Mouse (Mus musculus) intestine, postnatal 0 days (tissue): ENCODE results near the gene Trim25. TPM values are rescaled to one million over a fixed set of nuclear protein-coding genes. Genes with fewer than 3 reads are reported as not detected.

ENCODE experiments used
- ATAC-seq: fragments of 200-750 bp; cut with Nextera tagmentation; 2 replicates; pipeline ENCODE4 v1.8.0; 2017; ENCODE audit warnings: mild to moderate bottlenecking, moderate TSS enrichment, moderate library complexity
- H3K27ac ChIP-seq: fragments of 300-500 bp; sonication (generic); 2 replicates; pipeline ENCODE4 v1.5.1; 2014; ENCODE audit warnings: mild to moderate bottlenecking, low read depth, low read length, moderate library complexity
- H3K27me3 ChIP-seq: fragments of 300-500 bp; sonication (generic); replicated peaks from 2 replicates; pipeline ENCODE4 v1.6.1; 2014; ENCODE audit warnings: low read length, mixed read lengths; ENCODE audit not compliant: control insufficient read depth, insufficient read depth
- H3K36me3 ChIP-seq: fragments of 300-500 bp; sonication (generic); 2 replicates; pipeline ENCODE4 v1.6.1; 2014; ENCODE audit warnings: mild to moderate bottlenecking, moderate library complexity; ENCODE audit not compliant: control insufficient read depth, insufficient read depth
- H3K4me1 ChIP-seq: fragments of 300-500 bp; sonication (generic); replicated peaks from 2 replicates; pipeline ENCODE4 v1.6.1; 2014; ENCODE audit warnings: antibody characterized with exemption, low read length, mixed read lengths; ENCODE audit not compliant: control insufficient read depth, insufficient read depth
- H3K4me2 ChIP-seq: fragments of 300-500 bp; sonication (generic); replicated peaks from 2 replicates; pipeline ENCODE4 v1.6.1; 2014; ENCODE audit warnings: low read depth, mild to moderate bottlenecking, moderate library complexity
- H3K4me3 ChIP-seq: fragments of 300-500 bp; sonication (generic); 2 replicates; pipeline ENCODE4 v1.5.1; 2014; ENCODE audit warnings: low read depth, low read length
- H3K9ac ChIP-seq: fragments of 300-500 bp; sonication (generic); 2 replicates; pipeline ENCODE4 v1.6.1; 2014; ENCODE audit warnings: mild to moderate bottlenecking, low read depth, low read length
- H3K9me3 ChIP-seq: fragments of 300-500 bp; sonication (generic); 2 replicates; pipeline ENCODE4 v1.6.1; 2016; ENCODE audit warnings: mixed run types; ENCODE audit not compliant: control insufficient read depth
- CTCF ChIP-seq: sonication (generic); IDR thresholded peaks from 2 replicates; pipeline ENCODE4 v1.5.1; 2016; ENCODE audit warnings: low read depth, mild to moderate bottlenecking, control low read depth, antibody characterized with exemption, moderate library complexity
- WGBS: fragments of 180-500 bp; shearing (Covaris S2); extraction: QIAGEN DNeasy Blood & Tissue Kit; methylation state at CpG from one replicate; pipeline ENCODE4 v1.1.7; 2014; 5-methylcytosine and 5-hydroxymethylcytosine counted together
- polyA plus RNA-seq: library from polyadenylated mRNA; unstranded; fragments of >200 nt; fragmentation: Nextera tagmentation; extraction: Ambion mirVana; gene quantifications from 2 replicates; pipeline ENCODE4 v1.2.1, GENCODE M21; 2015

Gene Trim25
- polyA plus RNA-seq, 1 experiment from 2014 or later: 24.2 TPM

DNA sequence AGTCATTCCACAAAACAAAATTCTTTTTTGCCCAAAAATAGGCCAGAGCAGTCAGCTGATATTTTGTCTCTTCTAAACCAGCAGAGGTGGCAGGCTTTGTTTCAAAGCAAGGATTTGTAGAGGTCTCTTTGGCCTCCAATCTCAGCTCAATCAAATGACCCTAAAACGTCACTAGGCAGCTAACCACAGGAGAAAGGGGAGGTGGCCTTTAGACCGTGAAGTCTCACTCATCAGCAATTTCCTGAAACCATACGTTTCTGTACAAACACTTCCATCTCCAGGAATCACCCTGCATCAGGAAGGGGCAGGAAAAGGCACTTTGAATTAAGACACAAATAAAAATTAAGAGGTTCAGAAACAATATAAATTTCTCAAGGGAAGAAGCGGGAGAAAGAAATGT is 44.4 kb upstream of the Trim25 start:
- Histone ChIP-seq H3K4me2 (peak overlapping the region; percentile 66), H3K36me3 (no peaks in the 10 kb centered on the region; the same call in 1 of the 2 replicates), H3K4me1 (no peaks in the 10 kb centered on the region), H3K27me3 (no peaks in the 10 kb centered on the region), H3K27ac (peak overlapping the region; percentile 76), H3K4me3 (peak overlapping the region; percentile 55), H3K9me3 (no peaks in the 10 kb centered on the region), H3K9ac (peak overlapping the region; percentile 38; the same call in 1 of the 2 replicates)
- 0% methylated on average over 4 of the region's 4 CpGs for WGBS
- TF ChIP-seq CTCF: no peak
- peak; percentile 76 for ATAC-seq

DNA sequence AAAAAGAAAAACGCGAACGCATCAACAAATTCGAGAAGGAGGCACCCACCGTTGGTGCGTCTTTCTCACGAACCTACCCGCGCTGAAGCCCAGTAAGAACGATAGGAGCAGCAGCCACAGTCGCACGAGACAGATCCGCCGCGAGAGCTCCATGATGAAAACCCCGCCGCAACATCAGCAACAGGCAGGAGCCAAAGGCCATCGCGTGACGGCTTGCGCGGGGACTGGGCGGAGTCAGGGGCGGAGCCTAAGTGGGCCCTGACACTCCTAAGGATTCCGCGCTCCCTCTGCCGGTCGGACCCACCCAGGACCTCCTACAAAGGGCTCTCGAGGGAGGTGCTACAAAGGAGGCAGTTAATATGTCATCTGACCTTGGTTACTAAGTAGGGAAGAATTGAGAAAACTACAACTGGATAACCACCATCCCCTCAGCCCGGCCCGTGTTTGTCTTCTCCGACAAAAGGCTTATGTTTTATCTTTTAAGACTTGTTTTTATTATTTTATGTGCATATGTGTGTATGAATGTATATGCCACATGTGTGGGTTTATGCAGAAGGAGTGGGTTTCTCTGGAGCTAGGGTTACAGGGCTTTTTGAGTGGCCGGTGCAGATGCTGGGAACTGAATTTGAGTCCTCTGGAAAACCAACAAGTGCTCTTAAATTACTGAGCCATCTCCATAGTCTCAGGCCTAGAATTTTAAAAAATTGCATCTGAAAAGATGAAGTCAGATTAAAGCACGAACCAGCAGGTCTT is 43.8 kb upstream of the Trim25 start, which contains the start of gene Scpep1:
Gene Scpep1 (minus strand): TSS at position 249 of the 753 bp plus-strand sequence.
- Histone ChIP-seq H3K27ac (peak within 1 kb of the TSS; percentile 76), H3K36me3 (no peaks in the 10 kb centered on the region; the same call in 1 of the 2 replicates), H3K4me3 (peak within 1 kb of the TSS; percentile 55), H3K4me1 (no peaks in the 10 kb centered on the region), H3K4me2 (peak within 1 kb of the TSS; percentile 66), H3K9ac (peak within 1 kb of the TSS; percentile 38; the same call in 1 of the 2 replicates), H3K27me3 (no peaks in the 10 kb centered on the region), H3K9me3 (no peaks in the 10 kb centered on the region)
- ATAC-seq: peak; percentile 96
- 4% methylated on average over 34 of the region's 34 CpGs for WGBS
- peak; percentile 90 for TF ChIP-seq CTCF

DNA sequence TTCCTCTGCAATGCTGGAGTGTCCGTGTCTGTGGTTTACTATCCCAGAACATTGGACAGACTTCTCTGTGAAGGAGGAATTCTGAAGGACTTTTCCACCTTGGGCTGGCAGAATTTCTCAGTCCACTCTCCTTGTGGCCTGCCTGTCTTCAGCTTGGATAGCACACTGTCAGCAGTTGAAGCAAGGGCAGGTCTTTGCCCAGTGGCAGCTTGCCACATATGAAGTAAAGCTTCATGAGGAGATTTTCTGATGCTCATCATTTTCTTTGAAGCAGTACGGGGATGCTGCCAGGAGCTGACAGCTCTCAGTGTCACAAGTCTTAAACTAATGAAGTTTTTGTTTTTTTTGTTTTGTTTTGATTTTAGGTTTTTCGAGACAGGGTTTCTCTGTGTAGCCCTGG is 40.3 kb upstream of the Trim25 start:
- no peaks in the 10 kb centered on the region for H3K27me3 ChIP-seq
- TF ChIP-seq CTCF: no peak
- WGBS: 81% methylated on average over 3 of the region's 3 CpGs

DNA sequence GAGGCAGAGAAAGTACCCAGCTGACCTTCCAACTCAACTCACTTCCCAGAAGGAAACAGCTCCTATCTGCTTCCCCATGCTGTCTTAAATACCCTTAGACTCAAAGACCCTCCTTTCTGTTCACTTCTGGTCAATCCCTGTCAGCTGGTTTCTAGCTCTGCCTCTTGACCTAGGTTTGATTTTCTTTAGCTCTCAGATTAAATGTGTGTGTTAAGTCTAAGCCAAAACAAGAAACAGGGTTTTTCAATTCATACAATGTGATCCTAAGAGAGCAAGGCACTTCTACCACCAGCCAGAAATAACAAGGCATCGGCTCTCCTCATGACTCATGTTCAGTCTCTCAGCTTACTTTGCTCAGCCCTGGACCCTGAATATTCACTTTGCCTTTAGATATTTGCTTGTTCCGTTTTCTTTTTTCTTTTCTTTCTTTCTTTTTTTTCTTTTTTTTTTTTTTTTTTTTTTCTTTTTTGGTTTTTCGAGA is 32.3 kb upstream of the Trim25 start, which contains the start of gene Elobl:
Gene Elobl (minus strand): TSS at position 51 of the 481 bp plus-strand sequence.
- Histone ChIP-seq H3K27ac (no peak within 1 kb of the TSS), H3K4me3 (no peak within 1 kb of the TSS), H3K9me3 (no peaks in the 10 kb centered on the region), H3K4me2 (no peak within 1 kb of the TSS), H3K4me1 (no peaks in the 10 kb centered on the region), H3K9ac (no peak within 1 kb of the TSS), H3K27me3 (0 out of 2 replicates have a peak, but pooled peaks cover 4% of the 10 kb centered on the region), H3K36me3 (no peaks in the 10 kb centered on the region)
- no peak for ATAC-seq
- TF ChIP-seq CTCF: no peak
- WGBS: 95% methylated on average over 2 of the region's 3 CpGs

More for the DNA sequence above, 40.3 kb upstream of the Trim25 start:
- Histone ChIP-seq H3K4me2 (no peak overlapping the region), H3K27ac (no peak overlapping the region), H3K4me3 (no peak overlapping the region), H3K9ac (no peak overlapping the region), H3K9me3 (no peaks in the 10 kb centered on the region), H3K4me1 (no peaks in the 10 kb centered on the region), H3K36me3 (no peaks in the 10 kb centered on the region)
- ATAC-seq: no peak

DNA sequence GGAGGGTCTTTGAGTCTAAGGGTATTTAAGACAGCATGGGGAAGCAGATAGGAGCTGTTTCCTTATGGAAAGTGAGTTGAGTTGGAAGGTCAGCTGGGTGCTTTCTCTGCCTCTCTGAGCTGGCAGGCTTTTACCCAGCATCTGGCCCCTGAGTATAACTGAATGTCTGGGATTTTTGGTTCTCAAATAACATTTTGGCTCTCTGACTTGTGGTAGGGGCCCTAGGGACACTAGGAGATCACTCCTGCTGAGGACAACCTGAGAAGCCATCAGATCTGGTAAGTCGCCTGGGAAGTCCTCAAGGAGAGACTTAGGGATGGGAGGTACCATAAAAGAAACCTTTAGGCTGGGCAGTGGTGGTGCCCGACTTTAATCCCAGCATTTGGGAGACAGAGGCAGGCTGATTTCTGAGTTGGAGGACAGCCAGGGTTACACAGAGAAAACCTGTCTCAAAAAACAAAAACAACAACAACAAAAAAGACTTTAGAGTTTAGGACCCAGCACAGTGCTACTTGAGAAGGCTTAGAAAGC is 28.9 kb upstream of the Trim25 start, which contains the start of gene Coil:
Gene Coil (plus strand): TSS at position 51 of the 531 bp plus-strand sequence.
- no peaks in the 10 kb centered on the region for H3K36me3 ChIP-seq
- 40% methylated on average over 2 of the region's 2 CpGs for WGBS
- H3K27ac ChIP-seq: no peak within 1 kb of the TSS
- no peak for TF ChIP-seq CTCF
- H3K9me3 ChIP-seq: no peaks in the 10 kb centered on the region
- 0 out of 2 replicates have a peak, but pooled peaks cover 4% of the 10 kb centered on the region for H3K27me3 ChIP-seq
- H3K4me2 ChIP-seq: no peak within 1 kb of the TSS
- no peak within 1 kb of the TSS for H3K9ac ChIP-seq
- peaks cover 4% of the 10 kb centered on the region; the same call in 1 of the 2 replicates for H3K4me1 ChIP-seq
- H3K4me3 ChIP-seq: no peak within 1 kb of the TSS
- no peak for ATAC-seq
